23 mouse cellular contexts compared by ENCODE assay signal in genomic region chr5:73604542-73604941, GRCm38 (mm10). TPM values are rescaled to one million over a fixed set of nuclear protein-coding genes. Genes with fewer than 3 reads are reported as not detected.
"Had no signal": no experiment of that assay in that cellular context is flagged by ENCODE, and none has a peak within 500 bp of the region (broad histone marks: within the 10 kb centered on the region; RNA-seq: fewer than 3 reads in every experiment).

No protein-coding gene starts in this region.

- ATAC-seq: forebrain, embryonic 13.5 days; forebrain, embryonic 14.5 days; forebrain, embryonic 15.5 days; forebrain, embryonic 16.5 days; forebrain, postnatal 0 days had no signal

- DNase-seq: cerebellum, adult 9-10 months; cerebellum, adult 9-11 months; cerebellum, postnatal 10 days; cerebellum, postnatal 14 days; cerebellum, postnatal 25 days; cerebellum, postnatal 36 days; embryo, embryonic 11 days; forebrain, postnatal 0 days; gastrocnemius, adult 2 months; gastrocnemius, postnatal 10 days; gastrocnemius, postnatal 14 days; gastrocnemius, postnatal 25 days; gastrocnemius, postnatal 36 days; heart, adult 18-20 months; heart, adult 2 months had no signal

RNA-seq across cellular contexts. Expression of gene Lrrc66, which starts 27.8 kb away (rescaled TPM):
- total RNA-seq: gastrocnemius, adult 18-20 months; gastrocnemius, adult 2 months; gastrocnemius, adult 8-10 months; gastrocnemius, postnatal 10 days; gastrocnemius, postnatal 14 days; gastrocnemius, postnatal 25 days; gastrocnemius, postnatal 36 days; heart, adult 18-20 months; heart, adult 2 months had no signal

RNA-seq across cellular contexts. Expression of gene Spata18, which starts 46.6 kb away (rescaled TPM):
- total RNA-seq: common myeloid progenitor, adult 5-6 weeks; gastrocnemius, adult 2 months; gastrocnemius, adult 8-10 months; gastrocnemius, postnatal 25 days; gastrocnemius, postnatal 36 days; granulocyte monocyte progenitor cell, adult 5-6 weeks had no signal
